Mouse (Mus musculus): ENCODE measurements around the gene Thnsl1. TPM values are rescaled to one million over a fixed set of nuclear protein-coding genes. Genes with fewer than 3 reads are reported as not detected.

The Thnsl1 gene
- 1.9 and 4.3 TPM in 2 replicates for polyA plus RNA-seq (2012; rRNA removed; ENCODE audit: low replicate concordance)

GRCm38 (mm10) chr2:21204912-21205830 is at the start of gene Thnsl1, which contains the start of gene Enkur:
Thnsl1 (plus strand) TSS chr2:21205724.
Enkur (minus strand) TSS chr2:21205365.

Other genes with a start within 250 kb of the Thnsl1 start
- gene Arhgap21, start 236.8 kb upstream of the Thnsl1 start, polyA plus RNA-seq (2012; rRNA removed; ENCODE audit: low replicate concordance), result 12.2 and 12.7 TPM in 2 replicates
- 0.13 TPM in 1 of 2 replicates, not detected in the other for gene Enkur, start 359 bp upstream of the Thnsl1 start, polyA plus RNA-seq (2012; rRNA removed; ENCODE audit: low replicate concordance)
- not detected in 2 replicates for gene Gpr158, start 161.8 kb downstream of the Thnsl1 start, polyA plus RNA-seq (2012; rRNA removed; ENCODE audit: low replicate concordance)